Mouse (Mus musculus) megakaryocyte, embryonic 14.5 days (primary cell): ENCODE results near the gene Nup210. TPM values are rescaled to one million over a fixed set of nuclear protein-coding genes. Genes with fewer than 3 reads are reported as not detected.

Experiments used
- H3K27me3 ChIP-seq: replicated peaks from 2 replicates; pipeline ENCODE3; 2012; ENCODE audit warnings: inconsistent platforms
- H3K36me3 ChIP-seq: replicated peaks from 2 replicates; pipeline ENCODE3; 2012; ENCODE audit warnings: low read length, inconsistent platforms, mixed read lengths
- H3K4me1 ChIP-seq: 2 replicates; pipeline ENCODE4 v1.6.1; 2012; ENCODE audit warnings: inconsistent platforms
- H3K4me3 ChIP-seq: replicated peaks from 2 replicates; pipeline ENCODE3; 2012; ENCODE audit warnings: moderate library complexity, mild to moderate bottlenecking, inconsistent platforms
- H3K9me3 ChIP-seq: 2 replicates; pipeline ENCODE4 v1.6.1; 2012; ENCODE audit warnings: inconsistent platforms
- FLI1 ChIP-seq: IDR thresholded peaks from 2 replicates; pipeline ENCODE4 v1.6.1; 2012; ENCODE audit warnings: low read length, inconsistent platforms, mixed read lengths
- GATA1 ChIP-seq: IDR thresholded peaks from 3 replicates; pipeline ENCODE4 v1.6.1; 2012; ENCODE audit warnings: mixed read lengths, low read length, inconsistent platforms, borderline replicate concordance
- polyA plus RNA-seq: library from polyadenylated mRNA; stranded (reverse); fragments of >175 nt; gene quantifications from 2 replicates; pipeline ENCODE4 v1.2.3, GENCODE M21; 2012; ENCODE audit warnings: low replicate concordance; ENCODE audit not compliant: insufficient read depth

Nup210 gene
- polyA plus RNA-seq, result 17.0 and 30.7 TPM in 2 replicates

- TF ChIP-seq GATA1, result no peak
- TF ChIP-seq FLI1, result no peak
- H3K4me1 ChIP-seq, result peaks cover 54% of the 10 kb centered on the region
- H3K4me3 ChIP-seq, result peak within 1 kb of the TSS; percentile 94
- peaks cover 7% of the 10 kb centered on the region for H3K9me3 ChIP-seq
- H3K36me3 ChIP-seq, result peaks cover 6% of the 10 kb centered on the region
- no peaks in the 10 kb centered on the region for H3K27me3 ChIP-seq
Measured at GRCm38 (mm10) chr6:91116244-91117145, at the start of gene Nup210. Gene Nup210, minus strand, starts transcription at chr6:91116829.

- Histone ChIP-seq H3K4me1 (no peaks in the 10 kb centered on the region), H3K9me3 (no peaks in the 10 kb centered on the region), H3K36me3 (no peaks in the 10 kb centered on the region), H3K27me3 (peaks cover 74% of the 10 kb centered on the region), H3K4me3 (no peak overlapping the region)
- TF ChIP-seq GATA1 (no peak), FLI1 (no peak)
Measured at GRCm38 (mm10) chr6:91165210-91165609, 48.6 kb upstream of the Nup210 start.

- Histone ChIP-seq H3K27me3 (peaks cover 74% of the 10 kb centered on the region), H3K4me3 (no peak overlapping the region), H3K36me3 (no peaks in the 10 kb centered on the region), H3K4me1 (no peaks in the 10 kb centered on the region), H3K9me3 (no peaks in the 10 kb centered on the region)
- TF ChIP-seq GATA1, result no peak
- no peak for TF ChIP-seq FLI1
Measured at GRCm38 (mm10) chr6:91164584-91164983, 48.0 kb upstream of the Nup210 start.

GRCm38 (mm10) chr6:91163195-91163911 is 46.7 kb upstream of the Nup210 start:
- TF ChIP-seq GATA1 (no peak), FLI1 (no peak)
- peaks cover 73% of the 10 kb centered on the region for H3K27me3 ChIP-seq
- H3K36me3 ChIP-seq, result no peaks in the 10 kb centered on the region
- no peak overlapping the region for H3K4me3 ChIP-seq
- no peaks in the 10 kb centered on the region for H3K9me3 ChIP-seq
- H3K4me1 ChIP-seq, result peaks cover 7% of the 10 kb centered on the region; the same call in 1 of the 2 replicates

GRCm38 (mm10) chr6:91162314-91162713 is 45.7 kb upstream of the Nup210 start:
- TF ChIP-seq FLI1 (no peak), GATA1 (no peak)
- no peaks in the 10 kb centered on the region for H3K9me3 ChIP-seq
- H3K27me3 ChIP-seq, result peaks cover 73% of the 10 kb centered on the region
- H3K4me3 ChIP-seq, result no peak overlapping the region
- no peaks in the 10 kb centered on the region for H3K36me3 ChIP-seq
- peaks cover 13% of the 10 kb centered on the region; the same call in 1 of the 2 replicates for H3K4me1 ChIP-seq

- H3K4me3 ChIP-seq, result no peak overlapping the region
- H3K4me1 ChIP-seq, result peaks cover 20% of the 10 kb centered on the region
- H3K36me3 ChIP-seq, result no peaks in the 10 kb centered on the region
- no peak for TF ChIP-seq GATA1
- TF ChIP-seq FLI1, result no peak
- H3K9me3 ChIP-seq, result no peaks in the 10 kb centered on the region
- H3K27me3 ChIP-seq, result peaks cover 73% of the 10 kb centered on the region
Measured at GRCm38 (mm10) chr6:91161506-91162235, 45.0 kb upstream of the Nup210 start.

- H3K27me3 ChIP-seq, result peaks cover 73% of the 10 kb centered on the region
- TF ChIP-seq GATA1 (no peak), FLI1 (no peak)
- peaks cover 27% of the 10 kb centered on the region for H3K4me1 ChIP-seq
- H3K9me3 ChIP-seq, result no peaks in the 10 kb centered on the region
- H3K4me3 ChIP-seq, result no peak overlapping the region
- H3K36me3 ChIP-seq, result no peaks in the 10 kb centered on the region
Measured at GRCm38 (mm10) chr6:91160976-91161375, 44.3 kb upstream of the Nup210 start.

GRCm38 (mm10) chr6:91160399-91160798 is 43.8 kb upstream of the Nup210 start:
- peaks cover 73% of the 10 kb centered on the region for H3K27me3 ChIP-seq
- TF ChIP-seq GATA1 (no peak), FLI1 (no peak)
- peaks cover 27% of the 10 kb centered on the region for H3K4me1 ChIP-seq
- H3K9me3 ChIP-seq, result no peaks in the 10 kb centered on the region
- no peak overlapping the region for H3K4me3 ChIP-seq
- no peaks in the 10 kb centered on the region for H3K36me3 ChIP-seq

- H3K4me1 ChIP-seq, result peaks cover 29% of the 10 kb centered on the region
- TF ChIP-seq GATA1 (no peak), FLI1 (no peak)
- H3K9me3 ChIP-seq, result no peaks in the 10 kb centered on the region
- no peaks in the 10 kb centered on the region for H3K36me3 ChIP-seq
- H3K27me3 ChIP-seq, result peaks cover 78% of the 10 kb centered on the region
- H3K4me3 ChIP-seq, result no peak overlapping the region
Measured at GRCm38 (mm10) chr6:91159047-91159446, 42.4 kb upstream of the Nup210 start.

- H3K4me1 ChIP-seq, result peaks cover 39% of the 10 kb centered on the region
- no peaks in the 10 kb centered on the region for H3K36me3 ChIP-seq
- H3K27me3 ChIP-seq, result peaks cover 81% of the 10 kb centered on the region
- TF ChIP-seq FLI1 (no peak), GATA1 (no peak)
- peak overlapping the region; percentile 92 for H3K4me3 ChIP-seq
- no peaks in the 10 kb centered on the region for H3K9me3 ChIP-seq
Measured at GRCm38 (mm10) chr6:91157237-91157570, 40.6 kb upstream of the Nup210 start.
